Mouse (Mus musculus) kidney, postnatal 0 days (tissue): ENCODE measurements around the gene Paip2b. TPM values are rescaled to one million over a fixed set of nuclear protein-coding genes. Genes with fewer than 3 reads are reported as not detected.

Source experiments
- ATAC-seq: fragments of 200-750 bp; cut with Nextera tagmentation; replicated peaks from 2 replicates; pipeline ENCODE4 v1.8.0; 2017; ENCODE audit warnings: low read depth, moderate number of reproducible peaks, moderate TSS enrichment, moderate library complexity; ENCODE audit not compliant: low FRiP score
- DNase-seq: peaks from one replicate; pipeline ENCODE4 v3.0.0-alpha.2; 2016; ENCODE audit warnings: low spot score
- H3K27ac ChIP-seq: fragments of 300-500 bp; sonication (generic); 2 replicates; pipeline ENCODE4 v1.5.1; 2014; ENCODE audit warnings: mild to moderate bottlenecking
- H3K27me3 ChIP-seq: fragments of 300-500 bp; sonication (generic); 2 replicates; pipeline ENCODE4 v1.6.1; 2014; ENCODE audit warnings: low read length, mixed read lengths; ENCODE audit not compliant: insufficient read depth
- H3K36me3 ChIP-seq: fragments of 300-500 bp; sonication (generic); 2 replicates; pipeline ENCODE4 v1.6.1; 2014; ENCODE audit warnings: low read length, mixed read lengths; ENCODE audit not compliant: insufficient read depth
- H3K4me1 ChIP-seq: fragments of 300-500 bp; sonication (generic); replicated peaks from 2 replicates; pipeline ENCODE4 v1.6.1; 2014; ENCODE audit warnings: antibody characterized with exemption, low read length, mixed read lengths; ENCODE audit not compliant: insufficient read depth
- H3K4me2 ChIP-seq: fragments of 300-500 bp; sonication (generic); 2 replicates; pipeline ENCODE4 v1.6.1; 2014; ENCODE audit warnings: mild to moderate bottlenecking, low read length, moderate library complexity, mixed read lengths
- H3K4me3 ChIP-seq: fragments of 300-500 bp; sonication (generic); replicated peaks from 2 replicates; pipeline ENCODE4 v1.5.1; 2014; ENCODE audit warnings: low read depth, low read length
- H3K9ac ChIP-seq: fragments of 300-500 bp; sonication (generic); 2 replicates; pipeline ENCODE4 v1.6.1; 2014; ENCODE audit warnings: low read depth, low read length
- H3K9me3 ChIP-seq: fragments of 300-500 bp; sonication (generic); replicated peaks from 2 replicates; pipeline ENCODE4 v1.6.1; 2016; ENCODE audit warnings: low read length, inconsistent platforms, mixed read lengths
- CTCF ChIP-seq: IDR thresholded peaks from 2 replicates; pipeline ENCODE4 v1.5.1; 2016; ENCODE audit warnings: antibody characterized with exemption, low read depth, mild to moderate bottlenecking, moderate library complexity
- WGBS: fragments of 180-500 bp; shearing (Covaris S2); extraction: QIAGEN DNeasy Blood & Tissue Kit; methylation state at CpG from one replicate; pipeline ENCODE4 v1.1.7; 2014; 5-methylcytosine and 5-hydroxymethylcytosine counted together
- polyA plus RNA-seq: library from polyadenylated mRNA; unstranded; fragments of >200 nt; fragmentation: Nextera tagmentation; extraction: Ambion mirVana; gene quantifications from 2 replicates; pipeline ENCODE4 v1.2.1, GENCODE M21; 2015

Paip2b gene
- polyA plus RNA-seq, 1 experiment from 2014 or later = 12.1 TPM

GRCm38 (mm10) chr6:83778306-83778705 lies 53.2 kb downstream of the Paip2b start:
- 78% methylated on average over 7 of the region's 7 CpGs for WGBS

GRCm38 (mm10) chr6:83775638-83776293 lies 55.8 kb downstream of the Paip2b start, which contains the start of gene Tex261:
Gene Tex261, minus strand, starts transcription at chr6:83775813.
- Histone ChIP-seq H3K4me2 (peak within 1 kb of the TSS; percentile 63), H3K4me3 (peak within 1 kb of the TSS; percentile 74), H3K36me3 (peaks cover 6% of the 10 kb centered on the region), H3K9ac (peak within 1 kb of the TSS; percentile 88), H3K9me3 (no peaks in the 10 kb centered on the region), H3K4me1 (peaks cover 3% of the 10 kb centered on the region; the same call in 1 of the 2 replicates), H3K27me3 (no peaks in the 10 kb centered on the region), H3K27ac (peak within 1 kb of the TSS; percentile 86)
- DNase-seq (peak; percentile 93), ATAC-seq (peak; percentile 94)
- WGBS = under 1% methylated on average over 45 of the region's 45 CpGs
- TF ChIP-seq CTCF = peak; percentile 76

More at GRCm38 (mm10) chr6:83778306-83778705, 53.2 kb downstream of the Paip2b start:
- Histone ChIP-seq H3K27me3 (no peaks in the 10 kb centered on the region), H3K4me3 (no peak overlapping the region), H3K9me3 (no peaks in the 10 kb centered on the region), H3K4me2 (no peak overlapping the region), H3K4me1 (peaks cover 3% of the 10 kb centered on the region; the same call in 1 of the 2 replicates), H3K36me3 (no peaks in the 10 kb centered on the region), H3K9ac (no peak overlapping the region), H3K27ac (no peak overlapping the region)
- no peak for DNase-seq
- no peak for TF ChIP-seq CTCF
- no peak for ATAC-seq

GRCm38 (mm10) chr6:83774781-83775563 lies 56.6 kb downstream of the Paip2b start:
- Histone ChIP-seq H3K27me3 (no peaks in the 10 kb centered on the region), H3K36me3 (peaks cover 13% of the 10 kb centered on the region), H3K4me1 (peaks cover 3% of the 10 kb centered on the region; the same call in 1 of the 2 replicates), H3K4me3 (peak overlapping the region; percentile 74), H3K9ac (peak overlapping the region; percentile 88), H3K9me3 (no peaks in the 10 kb centered on the region), H3K4me2 (peak overlapping the region; percentile 63), H3K27ac (peak overlapping the region; percentile 86)
- under 1% methylated on average over 14 of the region's 14 CpGs for WGBS
- ATAC-seq = peak; percentile 25; the same call in 1 of the 2 replicates
- peak; percentile 54 for DNase-seq
- TF ChIP-seq CTCF = no peak

- Histone ChIP-seq H3K4me1 (peaks cover 3% of the 10 kb centered on the region; the same call in 1 of the 2 replicates), H3K27ac (no peak overlapping the region), H3K4me2 (peak overlapping the region; percentile 63), H3K9ac (no peak overlapping the region), H3K9me3 (no peaks in the 10 kb centered on the region), H3K4me3 (peak overlapping the region; percentile 74; the same call in 1 of the 2 replicates), H3K36me3 (peaks cover 20% of the 10 kb centered on the region), H3K27me3 (no peaks in the 10 kb centered on the region)
- DNase-seq (no peak), ATAC-seq (no peak)
- no peak for TF ChIP-seq CTCF
- 52% methylated on average over 9 of the region's 9 CpGs for WGBS
Observed at GRCm38 (mm10) chr6:83774126-83774525, 57.4 kb downstream of the Paip2b start.

GRCm38 (mm10) chr6:83768485-83768884 lies 63.1 kb downstream of the Paip2b start:
- Histone ChIP-seq H3K27me3 (no peaks in the 10 kb centered on the region), H3K4me1 (no peaks in the 10 kb centered on the region), H3K27ac (no peak overlapping the region), H3K4me2 (no peak overlapping the region), H3K4me3 (no peak overlapping the region), H3K36me3 (peaks cover 32% of the 10 kb centered on the region), H3K9ac (no peak overlapping the region), H3K9me3 (no peaks in the 10 kb centered on the region)
- ATAC-seq (no peak), DNase-seq (no peak)
- WGBS = 50% methylated on average over 5 of the region's 5 CpGs
- no peak for TF ChIP-seq CTCF

- peaks cover 32% of the 10 kb centered on the region for H3K36me3 ChIP-seq
- H3K4me2 ChIP-seq = no peak overlapping the region
- no peak for ATAC-seq
- no peak overlapping the region for H3K9ac ChIP-seq
- H3K9me3 ChIP-seq = no peaks in the 10 kb centered on the region
- H3K27me3 ChIP-seq = no peaks in the 10 kb centered on the region
- WGBS = 83% methylated on average over 3 of the region's 3 CpGs
- no peak for DNase-seq
- H3K4me1 ChIP-seq = peaks cover 6% of the 10 kb centered on the region; the same call in 1 of the 2 replicates
- no peak overlapping the region for H3K27ac ChIP-seq
- H3K4me3 ChIP-seq = no peak overlapping the region
- TF ChIP-seq CTCF = no peak
Observed at GRCm38 (mm10) chr6:83766982-83767381, 64.6 kb downstream of the Paip2b start.
